1 mouse cellular context compared by ENCODE assay signal in the genomic region with DNA sequence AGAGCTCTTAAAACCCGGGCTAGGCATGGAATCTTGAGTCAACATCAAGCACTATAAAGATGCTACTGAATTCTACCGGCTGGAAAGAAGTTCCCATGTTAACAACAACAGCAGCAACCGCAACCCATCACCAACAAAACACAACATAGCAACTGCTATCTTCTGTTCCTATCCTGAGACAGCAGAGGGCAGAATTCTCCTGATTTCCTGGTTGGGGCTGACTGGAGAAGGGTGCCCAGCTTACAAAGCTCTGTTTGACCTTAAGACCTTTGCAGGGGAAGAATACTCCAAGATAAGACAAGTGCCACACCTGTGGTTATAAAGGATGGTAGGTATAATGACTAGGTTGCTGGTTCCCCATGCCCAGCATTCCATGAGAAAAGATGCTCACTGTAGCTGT.
A peak's percentile ranks its signal among the peaks of the same experiment; 100 is the strongest.
TF ChIP-seq lines count a peak whose summit lies in the region.

No protein-coding gene starts in this region.

TF ChIP-seq in MEL, 35 proteins besides CTCF, POLR2A, EP300 and RAD21:
- TF ChIP-seq JUND (IDR thresholded peaks at IDR 0.05; ENCODE audit: low read depth, low read length) = no peak
- peak; percentile 35; the same call in 1 of the 2 replicates for TF ChIP-seq SMC3 (IDR thresholded peaks at IDR 0.05; ENCODE audit: low read depth, low read length)
- TF ChIP-seq ZC3H11A (IDR thresholded peaks at IDR 0.05; ENCODE audit: low read depth, low read length) = no peak
- no peak for TF ChIP-seq BHLHE40 (IDR thresholded peaks at IDR 0.05; ENCODE audit: borderline replicate concordance, low read depth, low read length)
- no peak for TF ChIP-seq MAZ (IDR thresholded peaks at IDR 0.05; ENCODE audit: low read depth, low read length)
